Mouse (Mus musculus): ENCODE data around the gene Acsm2.
A peak's percentile ranks its signal among the peaks of the same experiment; 100 is the strongest.

DNA sequence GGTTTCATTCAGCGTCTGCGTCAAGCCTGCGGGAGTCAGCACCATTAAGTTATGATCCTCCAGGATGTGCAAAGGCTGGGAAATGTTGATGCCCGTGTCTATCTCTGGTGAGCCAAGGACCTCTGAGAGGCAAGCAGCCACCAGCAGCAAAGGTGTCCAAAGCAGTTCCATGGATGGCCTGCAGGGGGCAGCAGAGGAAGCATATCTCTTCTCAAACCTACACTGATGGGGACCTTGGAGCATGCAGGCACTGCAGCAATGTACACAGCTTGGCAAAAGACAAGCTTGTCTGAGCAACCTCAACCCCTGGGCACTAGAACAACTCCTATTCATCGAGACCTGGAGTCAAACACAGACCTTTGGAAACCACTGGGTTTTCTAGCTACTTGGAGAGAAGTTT, 34.5 kb upstream of the Acsm2 start:
- TF ChIP-seq POLR2A (IDR thresholded peaks at IDR 0.05; ENCODE audit: borderline replicate concordance, insufficient read depth, low read length), result no peak
- peak; percentile 81 for TF ChIP-seq CTCF (IDR thresholded peaks at IDR 0.05; ENCODE audit: borderline replicate concordance, insufficient read depth, low read depth, low read length)

All from cerebellum, adult 2 months (tissue).